Mouse (Mus musculus): ENCODE measurements around the gene D6Wsu163e.

DNA sequence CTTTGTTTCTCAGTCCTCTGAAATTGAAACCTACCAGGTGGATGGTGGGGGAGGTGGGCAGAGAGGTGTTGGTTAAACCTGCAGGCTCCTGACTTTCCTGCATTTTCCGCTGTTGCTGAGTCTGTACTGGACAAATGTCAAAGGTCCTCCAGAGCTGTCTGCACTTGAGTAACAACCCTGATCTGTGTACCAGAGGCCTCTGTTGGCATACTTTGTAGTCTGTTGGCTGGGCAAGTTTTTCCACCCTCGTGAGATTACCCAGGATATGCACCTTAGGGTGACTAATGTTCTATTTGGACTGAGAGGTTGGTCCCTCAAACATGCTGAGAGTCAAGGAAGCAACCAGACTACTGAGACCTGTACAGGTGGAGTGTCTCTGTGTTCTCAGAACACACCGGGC is 66.8 kb downstream of the D6Wsu163e start:
- no peak for TF ChIP-seq EP300 (IDR thresholded peaks at IDR 0.05; ENCODE audit: low read depth)
- TF ChIP-seq CTCF (IDR thresholded peaks at IDR 0.05; ENCODE audit: low read depth), result no peak
